9 mouse cellular contexts compared by ENCODE assay signal in genomic region chr9:37247429-37247828, GRCm38 (mm10). TPM values are rescaled to one million over a fixed set of nuclear protein-coding genes. Genes with fewer than 3 reads are reported as not detected.
A peak's percentile ranks its signal among the peaks of the same experiment; 100 is the strongest.
DNase-seq lines count a peak whose midpoint lies in the region; ATAC-seq and TF ChIP-seq lines count a peak whose summit lies in the region.
"Had no signal": no experiment of that assay in that cellular context is flagged by ENCODE, and none has a peak within 500 bp of the region (broad histone marks: within the 10 kb centered on the region; RNA-seq: fewer than 3 reads in every experiment).

No protein-coding gene starts in this region.

- no peak overlapping the region for H3K4me3 ChIP-seq in forebrain, embryonic 10.5 days

- peak; percentile 31 for DNase-seq in adrenal gland, postnatal 14 days
- no peak for DNase-seq in adrenal gland, adult 18-20 months (ENCODE audit: low spot score in 2 of 2)
- peak; percentile 42 to 59 for DNase-seq in left cerebral cortex, postnatal 25 days (ENCODE audit: low spot score in 2 of 2)
- no peak for DNase-seq in left cerebral cortex, adult 18-20 months (ENCODE audit: low spot score in 2 of 2)
- peak; percentile 19 for DNase-seq in brain, embryonic 14.5 days (ENCODE audit: low read depth)
- DNase-seq in lung, postnatal 10 days: peak; percentile 35
- no peak for DNase-seq in forebrain, embryonic 10.5 days (ENCODE audit: extremely low spot score, low spot score)
- DNase-seq: cerebellum, adult 9-10 months had no signal

- H3K9me3 ChIP-seq in forebrain, embryonic 10.5 days: no peaks in the 10 kb centered on the region

- TF ChIP-seq CTCF in brain, embryonic 14.5 days (IDR thresholded peaks at IDR 0.05; ENCODE audit: borderline replicate concordance, extremely low read depth, insufficient read depth, insufficient read length): no peak

- intact Hi-C loops in left cerebral cortex, postnatal 25 days (cut with DNase I): no loop called here

- no peak for TF ChIP-seq POLR2A in brain, embryonic 14.5 days (IDR thresholded peaks at IDR 0.05; ENCODE audit: borderline replicate concordance, extremely low read depth, insufficient read depth, insufficient read length, poor library complexity, severe bottlenecking)

- H3K4me1 ChIP-seq in forebrain, embryonic 10.5 days: peaks cover 10% of the 10 kb centered on the region

- no peak for ATAC-seq in frontal cortex, adult (ENCODE audit: low TSS enrichment)

- peaks cover 5% of the 10 kb centered on the region; the same call in 1 of the 2 replicates for H3K27me3 ChIP-seq in forebrain, embryonic 10.5 days (ENCODE audit: poor library complexity, severe bottlenecking)

- no peaks in the 10 kb centered on the region for H3K36me3 ChIP-seq in forebrain, embryonic 10.5 days (replicated peaks)

- no peak overlapping the region for H3K27ac ChIP-seq in forebrain, embryonic 10.5 days

RNA-seq across cellular contexts. Expression of gene Slc37a2, which starts 8.1 kb away (rescaled TPM):
- 15.8 and 16.9 TPM in 2 replicates for total RNA-seq in adrenal gland, postnatal 14 days (2021)
- total RNA-seq in adrenal gland, adult 18-20 months (2021): 10 to 100 TPM; 22.8 to 44.7 TPM
- total RNA-seq in left cerebral cortex, postnatal 25 days (2021): 1 to 10 TPM; 1.4 to 2.1 TPM
- 1 to 10 TPM; 1.3 TPM for total RNA-seq in left cerebral cortex, adult 18-20 months (2021)
- polyA plus RNA-seq in brain, embryonic 14.5 days (2012; rRNA removed): 1.5 and 1.6 TPM in 2 replicates
- polyA plus RNA-seq in forebrain, embryonic 10.5 days (2016; fragmentation: Nextera tagmentation; extraction: Ambion mirVana): 2.2 and 2.5 TPM in 2 replicates

RNA-seq across cellular contexts. Expression of gene Tmem218, which starts 39.4 kb away (rescaled TPM):
- total RNA-seq in adrenal gland, postnatal 14 days (2021): 5.7 and 6.3 TPM in 2 replicates
- total RNA-seq in adrenal gland, adult 18-20 months (2021): 1 to 10 TPM; 5.0 to 5.6 TPM
- 1 to 10 TPM; 8.9 to 9.4 TPM for total RNA-seq in left cerebral cortex, postnatal 25 days (2021)
- 10 to 100 TPM; 10.2 to 12.2 TPM for total RNA-seq in left cerebral cortex, adult 18-20 months (2021)
- polyA plus RNA-seq in brain, embryonic 14.5 days (2012; rRNA removed): 4.7 and 4.8 TPM in 2 replicates
- 12.6 and 12.9 TPM in 2 replicates for polyA plus RNA-seq in forebrain, embryonic 10.5 days (2016; fragmentation: Nextera tagmentation; extraction: Ambion mirVana)

Comparison
In these comparisons a context has a peak if more than half of its experiments do, and no peak if none do; other contexts are left out.
1. DNase-seq: peak in adrenal gland, postnatal 14 days (single experiment), left cerebral cortex, postnatal 25 days (2 of 2), brain, embryonic 14.5 days (single experiment) and lung, postnatal 10 days (single experiment); none in adrenal gland, adult 18-20 months (0 of 2), left cerebral cortex, adult 18-20 months (0 of 2) and forebrain, embryonic 10.5 days (single experiment).